Mouse (Mus musculus) E14TG2a.4 (cell line): Measurements from ENCODE around the gene Ddx25.

Source experiments
- CTCF ChIP-seq: conservative IDR thresholded peaks from 2 replicates; pipeline ENCODE4 v1.5.1; 2014; ENCODE audit warnings: low read length
- NANOG ChIP-seq: IDR thresholded peaks from 2 replicates; pipeline ENCODE4 v1.6.1; 2014; ENCODE audit warnings: borderline replicate concordance, low read length, mixed read lengths

DNA sequence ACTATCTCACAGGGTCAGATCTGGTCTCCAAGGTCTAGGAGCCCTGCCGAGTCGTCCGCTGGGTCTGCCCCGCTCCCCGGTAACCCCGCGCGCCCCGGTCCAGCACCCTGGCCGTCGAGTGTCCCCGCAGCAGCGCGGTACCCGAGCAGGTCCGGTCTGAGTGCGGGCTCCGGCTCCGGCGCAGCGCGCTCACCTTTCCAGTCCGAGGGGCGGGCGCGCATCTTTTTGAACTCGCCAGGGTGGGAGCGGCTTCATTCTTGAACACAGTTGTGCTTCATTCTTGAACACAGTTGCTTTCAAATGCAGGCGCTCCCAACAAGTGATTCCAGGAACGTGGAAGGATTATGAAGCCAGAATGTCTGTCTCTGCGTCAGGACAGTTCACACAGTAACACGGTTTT lies 16.1 kb upstream of the Ddx25 start:
- no peak for TF ChIP-seq CTCF
- no peak for TF ChIP-seq NANOG
